Mouse (Mus musculus) heart, adult 2 months (tissue): ENCODE results near the gene Ring1.

Experiments
- CTCF ChIP-seq: fragments of 200-600 bp; IDR thresholded peaks from 2 replicates; pipeline ENCODE4 v1.8.1; 2022; ENCODE audit warnings: antibody characterized with exemption, mild to moderate bottlenecking, moderate library complexity
- EP300 ChIP-seq: fragments of 200-500 bp; IDR thresholded peaks from 2 replicates; pipeline ENCODE4 v1.6.1; 2011; ENCODE audit warnings: low read depth, low read length, control low read depth; ENCODE audit not compliant: insufficient read depth
- POLR2A ChIP-seq: fragments of 200-500 bp; IDR thresholded peaks from 2 replicates; pipeline ENCODE4 v1.6.1; 2011; ENCODE audit warnings: mild to moderate bottlenecking, low read depth, low read length, control low read depth; ENCODE audit not compliant: insufficient read depth

DNA sequence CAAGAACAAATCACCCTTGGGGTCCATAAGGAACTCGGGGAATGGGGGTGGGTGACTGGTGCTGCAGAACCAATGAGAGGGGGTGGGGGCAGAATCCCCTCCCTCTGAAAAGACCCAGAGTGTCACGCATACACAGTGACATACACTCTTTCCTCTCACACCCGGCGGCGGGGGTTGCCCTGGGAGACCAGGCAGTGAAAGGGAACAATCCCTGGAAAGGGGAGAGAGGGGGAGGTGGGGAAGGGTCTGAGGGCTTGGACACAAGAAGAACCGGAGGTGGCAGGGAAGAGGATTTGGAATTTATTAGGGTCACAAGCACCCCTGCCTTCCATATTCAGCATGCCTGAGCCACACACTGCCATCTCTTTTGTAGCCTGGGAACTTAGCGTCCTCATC, 1.3 kb upstream of the Ring1 start:
- TF ChIP-seq CTCF (no peak), POLR2A (no peak), EP300 (no peak)
